Mouse (Mus musculus): ENCODE measurements around the gene 4933430I17Rik. TPM values are rescaled to one million over a fixed set of nuclear protein-coding genes. Genes with fewer than 3 reads are reported as not detected.

4933430I17Rik gene
- polyA plus RNA-seq, 1 experiment, result 0.16 TPM

GRCm38 (mm10) chr4:62501964-62502732, 23.0 kb upstream of the 4933430I17Rik start:
- DNase-seq (ENCODE audit: low read depth, low spot score), result no peak
- WGBS, result 1% methylated on average over 38 of the region's 38 CpGs

GRCm38 (mm10) chr4:62502969-62503368, 22.2 kb upstream of the 4933430I17Rik start:
- DNase-seq (ENCODE audit: low read depth, low spot score), result no peak
- 27% methylated on average over 7 of the region's 7 CpGs for WGBS

- no peak for DNase-seq (ENCODE audit: low read depth, low spot score)
- WGBS, result 39% methylated on average over 3 of the region's 3 CpGs
Observed at GRCm38 (mm10) chr4:62503374-62503970, 21.7 kb upstream of the 4933430I17Rik start, which contains the start of gene Hdhd3. Hdhd3 (minus strand) TSS chr4:62503467.

GRCm38 (mm10) chr4:62505991-62506390, 19.2 kb upstream of the 4933430I17Rik start:
- no peak for DNase-seq (ENCODE audit: low read depth, low spot score)
- WGBS, result 75% methylated on average over 3 of the region's 3 CpGs

GRCm38 (mm10) chr4:62506798-62507197, 18.4 kb upstream of the 4933430I17Rik start:
- DNase-seq (ENCODE audit: low read depth, low spot score), result no peak
- WGBS, result 30% methylated on average over 2 of the region's 2 CpGs

GRCm38 (mm10) chr4:62508839-62509238, 16.3 kb upstream of the 4933430I17Rik start:
- WGBS, result 84% methylated on average over 5 of the region's 5 CpGs
- DNase-seq (ENCODE audit: low read depth, low spot score), result no peak

GRCm38 (mm10) chr4:62509946-62510345, 15.2 kb upstream of the 4933430I17Rik start:
- DNase-seq (ENCODE audit: low read depth, low spot score), result no peak
- WGBS, result 65% methylated on average over 11 of the region's 11 CpGs

- no peak for DNase-seq (ENCODE audit: low read depth, low spot score)
- 77% methylated on average over 11 of the region's 11 CpGs for WGBS
Observed at GRCm38 (mm10) chr4:62513998-62514506, 11.1 kb upstream of the 4933430I17Rik start.

- WGBS, result 88% methylated on average over 7 of the region's 7 CpGs
- DNase-seq (ENCODE audit: low read depth, low spot score), result no peak
Observed at GRCm38 (mm10) chr4:62514995-62515394, 10.2 kb upstream of the 4933430I17Rik start.

- DNase-seq (ENCODE audit: low read depth, low spot score), result no peak
- 77% methylated on average over 3 of the region's 3 CpGs for WGBS
Observed at GRCm38 (mm10) chr4:62515490-62515889, 9.7 kb upstream of the 4933430I17Rik start.

- WGBS, result 47% methylated on average over 2 of the region's 2 CpGs
- no peak for DNase-seq (ENCODE audit: low read depth, low spot score)
Observed at GRCm38 (mm10) chr4:62516079-62516478, 9.1 kb upstream of the 4933430I17Rik start.

- no peak for DNase-seq (ENCODE audit: low read depth, low spot score)
- 19% methylated on average over 1 of the region's 1 CpGs for WGBS
Observed at GRCm38 (mm10) chr4:62516579-62516978, 8.6 kb upstream of the 4933430I17Rik start.

GRCm38 (mm10) chr4:62517046-62517445, 8.1 kb upstream of the 4933430I17Rik start:
- no peak for DNase-seq (ENCODE audit: low read depth, low spot score)
- 36% methylated on average over 8 of the region's 8 CpGs for WGBS

- no peak for DNase-seq (ENCODE audit: low read depth, low spot score)
- 26% methylated on average over 10 of the region's 10 CpGs for WGBS
Observed at GRCm38 (mm10) chr4:62517538-62518415, 7.4 kb upstream of the 4933430I17Rik start.

- DNase-seq (ENCODE audit: low read depth, low spot score), result no peak
- 21% methylated on average over 13 of the region's 13 CpGs for WGBS
Observed at GRCm38 (mm10) chr4:62518416-62519121, 6.6 kb upstream of the 4933430I17Rik start.

GRCm38 (mm10) chr4:62519122-62519848, 5.9 kb upstream of the 4933430I17Rik start:
- no peak for DNase-seq (ENCODE audit: low read depth, low spot score)
- 1% methylated on average over 26 of the region's 26 CpGs for WGBS

- WGBS, result under 1% methylated on average over 37 of the region's 37 CpGs
- no peak for DNase-seq (ENCODE audit: low read depth, low spot score)
Observed at GRCm38 (mm10) chr4:62519849-62520233, 5.3 kb upstream of the 4933430I17Rik start, which contains the start of gene Alad. Alad (minus strand) TSS chr4:62519918.

GRCm38 (mm10) chr4:62520892-62521400, 4.2 kb upstream of the 4933430I17Rik start:
- WGBS, result 49% methylated on average over 2 of the region's 2 CpGs
- DNase-seq (ENCODE audit: low read depth, low spot score), result no peak

GRCm38 (mm10) chr4:62525489-62525811, 281 bp downstream of the 4933430I17Rik start:
- DNase-seq (ENCODE audit: low read depth, low spot score), result no peak
- under 1% methylated on average over 10 of the region's 10 CpGs for WGBS

All from large intestine, adult 2 months (tissue).